Mouse (Mus musculus): Measurements from ENCODE around the gene Zfp40. TPM values are rescaled to one million over a fixed set of nuclear protein-coding genes. Genes with fewer than 3 reads are reported as not detected.
"Not testable (repeated sequence)": the region's sequence is repeated elsewhere in the genome, so short reads cannot be mapped to it uniquely, and the experiment has no call there.

The Zfp40 gene
- polyA plus RNA-seq (2015; fragmentation: Nextera tagmentation; extraction: Ambion mirVana): 9.2 and 10.6 TPM in 2 replicates

DNA sequence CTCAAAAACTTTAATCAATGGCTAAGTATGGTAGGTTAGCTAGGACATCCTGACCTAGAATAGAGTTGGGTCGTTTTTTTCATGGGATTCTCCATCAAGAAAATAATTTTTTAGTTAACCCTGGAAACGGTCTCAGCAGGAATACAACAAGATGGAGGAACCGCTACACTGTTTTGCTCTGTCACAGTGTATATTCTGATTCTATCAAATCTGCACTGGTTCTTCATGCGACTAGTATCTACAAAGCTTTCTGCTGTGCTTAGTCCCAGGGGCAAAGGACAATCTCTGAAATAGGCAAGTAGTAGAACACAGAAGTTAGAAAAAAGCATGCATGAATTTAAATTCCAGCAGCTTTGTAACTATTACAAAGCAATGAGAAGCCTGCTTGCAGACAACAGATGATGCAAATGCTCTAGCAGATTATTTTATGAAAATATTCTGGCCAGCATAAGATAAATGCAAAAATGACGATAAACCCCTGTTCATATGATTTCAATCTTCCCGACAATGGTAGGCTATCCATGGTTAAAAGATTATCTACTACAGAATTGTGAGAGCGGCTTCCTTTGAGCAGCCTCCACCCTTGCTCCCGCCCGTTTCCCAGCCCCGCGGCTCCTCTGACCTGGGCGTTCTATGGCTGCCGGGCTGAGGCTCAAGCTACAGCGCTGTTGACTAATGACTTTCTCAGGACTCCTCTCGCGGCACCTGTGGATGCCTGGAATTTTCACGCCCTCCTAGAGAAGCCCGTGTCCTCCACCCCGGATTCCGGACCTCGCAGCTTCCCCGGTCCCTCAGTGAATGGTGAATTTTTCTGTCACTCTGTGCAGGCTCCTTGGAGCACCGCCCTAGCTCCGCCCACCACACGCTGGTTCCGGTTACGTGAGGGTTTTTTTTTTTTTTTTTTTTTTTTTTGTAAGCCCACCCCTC is at the start of gene Zfp40:
Gene Zfp40, minus strand, starts transcription at position 800 of the 927 bp plus-strand sequence.
- 2% methylated on average over 27 of the region's 27 CpGs for WGBS

GRCm38 (mm10) chr17:23218320-23218719 is 25.3 kb upstream of the Zfp40 start:
- Histone ChIP-seq H3K4me2 (ENCODE audit: low read depth, low read length) (no peak overlapping the region), H3K4me1 (ENCODE audit: control insufficient read depth, insufficient read depth, low read length) (no peaks in the 10 kb centered on the region), H3K9me3 (replicated peaks; ENCODE audit: control insufficient read depth, low read length) (no peaks in the 10 kb centered on the region), H3K36me3 (ENCODE audit: control insufficient read depth, insufficient read depth, low read length) (no peaks in the 10 kb centered on the region), H3K9ac (ENCODE audit: low read length) (no peak overlapping the region), H3K27me3 (ENCODE audit: control insufficient read depth, insufficient read depth, low read length) (no peaks in the 10 kb centered on the region), H3K27ac (ENCODE audit: low read length) (no peak overlapping the region), H3K4me3 (replicated peaks; ENCODE audit: low read length) (no peak overlapping the region)
- no peak for ATAC-seq (ENCODE audit: insufficient read depth, low FRiP score)
- WGBS: 76% methylated on average over 2 of the region's 2 CpGs

More for the DNA sequence above, at the start of gene Zfp40:
- Histone ChIP-seq H3K4me1 (ENCODE audit: control insufficient read depth, insufficient read depth, low read length) (no peaks in the 10 kb centered on the region), H3K36me3 (ENCODE audit: control insufficient read depth, insufficient read depth, low read length) (no peaks in the 10 kb centered on the region), H3K4me2 (ENCODE audit: low read depth, low read length) (peak within 1 kb of the TSS; percentile 81), H3K9me3 (replicated peaks; ENCODE audit: control insufficient read depth, low read length) (no peaks in the 10 kb centered on the region), H3K27me3 (ENCODE audit: control insufficient read depth, insufficient read depth, low read length) (no peaks in the 10 kb centered on the region), H3K9ac (ENCODE audit: low read length) (peak within 1 kb of the TSS; percentile 81), H3K4me3 (replicated peaks; ENCODE audit: low read length) (peak within 1 kb of the TSS; percentile 66), H3K27ac (ENCODE audit: low read length) (peak within 1 kb of the TSS; percentile 63)
- peak; percentile 100 for ATAC-seq (ENCODE audit: insufficient read depth, low FRiP score)

DNA sequence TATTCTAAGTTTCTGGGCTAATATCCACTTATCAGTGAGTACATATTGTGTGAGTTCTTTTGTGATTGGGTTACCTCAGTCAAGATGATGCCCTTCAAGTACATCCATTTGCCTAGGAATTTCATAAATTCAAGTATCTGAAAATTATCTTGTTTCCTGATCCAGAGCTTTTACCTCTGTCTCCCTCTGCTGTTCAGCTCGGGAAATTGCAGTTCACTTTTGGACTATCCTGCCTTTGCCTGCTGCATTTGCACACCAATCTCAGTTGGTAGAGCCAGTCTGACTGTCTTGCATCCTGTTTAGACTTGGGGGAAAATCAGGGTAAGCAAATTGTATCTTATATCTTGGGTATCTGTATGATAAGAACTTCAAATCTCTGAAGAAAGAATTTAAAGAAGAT is 6.8 kb upstream of the Zfp40 start:
- H3K4me2 ChIP-seq (ENCODE audit: low read depth, low read length); H3K27me3 ChIP-seq (ENCODE audit: control insufficient read depth, insufficient read depth, low read length); ATAC-seq (ENCODE audit: insufficient read depth, low FRiP score); H3K4me3 ChIP-seq (replicated peaks; ENCODE audit: low read length); H3K36me3 ChIP-seq (ENCODE audit: control insufficient read depth, insufficient read depth, low read length); H3K9ac ChIP-seq (ENCODE audit: low read length); H3K4me1 ChIP-seq (ENCODE audit: control insufficient read depth, insufficient read depth, low read length); H3K27ac ChIP-seq (ENCODE audit: low read length); H3K9me3 ChIP-seq (replicated peaks; ENCODE audit: control insufficient read depth, low read length): not testable (repeated sequence)
- WGBS: 3% methylated on average over 1 of the region's 1 CpGs

- Histone ChIP-seq H3K27me3 (ENCODE audit: control insufficient read depth, insufficient read depth, low read length) (no peaks in the 10 kb centered on the region), H3K4me1 (ENCODE audit: control insufficient read depth, insufficient read depth, low read length) (no peaks in the 10 kb centered on the region), H3K4me3 (replicated peaks; ENCODE audit: low read length) (peak overlapping the region; percentile 60), H3K4me2 (ENCODE audit: low read depth, low read length) (peak overlapping the region; percentile 81), H3K36me3 (ENCODE audit: control insufficient read depth, insufficient read depth, low read length) (no peaks in the 10 kb centered on the region), H3K9ac (ENCODE audit: low read length) (peak overlapping the region; percentile 81), H3K27ac (ENCODE audit: low read length) (peak overlapping the region; percentile 60; the same call in 1 of the 2 replicates), H3K9me3 (replicated peaks; ENCODE audit: control insufficient read depth, low read length) (no peaks in the 10 kb centered on the region)
- ATAC-seq (ENCODE audit: insufficient read depth, low FRiP score): peak; percentile 91
- under 1% methylated on average over 11 of the region's 11 CpGs for WGBS
Observed at GRCm38 (mm10) chr17:23193441-23193840, 389 bp upstream of the Zfp40 start.

DNA sequence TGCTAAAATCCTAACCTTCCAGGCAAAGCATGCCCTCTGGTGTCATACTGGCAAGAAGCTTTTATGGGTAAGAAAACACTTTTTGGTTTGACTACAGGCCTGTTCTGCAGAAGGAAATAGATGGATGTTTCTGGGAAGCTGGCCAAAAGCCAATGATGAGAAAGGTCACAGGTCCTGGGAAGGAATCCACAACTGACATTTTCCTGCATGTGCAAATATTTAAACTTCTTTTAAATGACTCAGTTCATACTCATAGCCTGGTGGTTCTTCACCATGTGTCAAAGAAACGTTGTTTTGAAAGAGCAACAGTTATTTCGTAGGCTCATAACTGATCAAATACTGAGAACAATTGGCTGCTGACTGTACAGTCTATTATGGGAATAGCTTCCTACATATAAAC is 5.4 kb downstream of the Zfp40 start:
- Histone ChIP-seq H3K27me3 (ENCODE audit: control insufficient read depth, insufficient read depth, low read length) (no peaks in the 10 kb centered on the region), H3K9ac (ENCODE audit: low read length) (no peak overlapping the region), H3K36me3 (ENCODE audit: control insufficient read depth, insufficient read depth, low read length) (peaks cover 12% of the 10 kb centered on the region), H3K4me1 (ENCODE audit: control insufficient read depth, insufficient read depth, low read length) (no peaks in the 10 kb centered on the region), H3K9me3 (replicated peaks; ENCODE audit: control insufficient read depth, low read length) (no peaks in the 10 kb centered on the region), H3K27ac (ENCODE audit: low read length) (no peak overlapping the region), H3K4me2 (ENCODE audit: low read depth, low read length) (no peak overlapping the region), H3K4me3 (replicated peaks; ENCODE audit: low read length) (no peak overlapping the region)
- WGBS: 23% methylated on average over 2 of the region's 2 CpGs
- no peak; the same call in 1 of the 2 replicates for ATAC-seq (ENCODE audit: insufficient read depth, low FRiP score)

Other genes with a start within 250 kb of the Zfp40 start
- gene Vmn2r-ps130, start 132.1 kb downstream of the Zfp40 start, polyA plus RNA-seq (2015; fragmentation: Nextera tagmentation; extraction: Ambion mirVana): not detected in 2 replicates
- not detected in 2 replicates for gene Vmn2r114, start 119.3 kb upstream of the Zfp40 start, polyA plus RNA-seq (2015; fragmentation: Nextera tagmentation; extraction: Ambion mirVana)
- not detected in 2 replicates for gene Vmn2r115, start 150.5 kb upstream of the Zfp40 start, polyA plus RNA-seq (2015; fragmentation: Nextera tagmentation; extraction: Ambion mirVana)
- not detected in 2 replicates for gene Vmn2r116, start 191.4 kb upstream of the Zfp40 start, polyA plus RNA-seq (2015; fragmentation: Nextera tagmentation; extraction: Ambion mirVana)